Mouse (Mus musculus) layer of hippocampus, adult 2 months (tissue): ENCODE data around the gene Acbd7. TPM values are rescaled to one million over a fixed set of nuclear protein-coding genes. Genes with fewer than 3 reads are reported as not detected.

Experiments
- DNase-seq, 2 experiments: peaks; one replicate each; pipeline ENCODE4 v3.0.0; 2022; ENCODE audit warnings: low spot score in 2 of 2
- H3K27ac ChIP-seq: fragments of 200-600 bp; 2 replicates; pipeline ENCODE4 v1.8.1; 2022
- H3K4me3 ChIP-seq: fragments of 200-600 bp; 2 replicates; pipeline ENCODE4 v1.8.1; 2022; ENCODE audit warnings: mild to moderate bottlenecking
- CTCF ChIP-seq: fragments of 200-600 bp; conservative IDR thresholded peaks from 2 replicates; pipeline ENCODE4 v1.8.1; 2022; ENCODE audit warnings: antibody characterized with exemption, mild to moderate bottlenecking, moderate library complexity
- total RNA-seq, 2 experiments: library from RNA; stranded (reverse); gene quantifications; 2 replicates each; pipeline ENCODE4 v1.2.3; 2021

Gene Acbd7
- total RNA-seq, 2 experiments from 2014 or later, result 1.0 to 2.1 TPM

DNA sequence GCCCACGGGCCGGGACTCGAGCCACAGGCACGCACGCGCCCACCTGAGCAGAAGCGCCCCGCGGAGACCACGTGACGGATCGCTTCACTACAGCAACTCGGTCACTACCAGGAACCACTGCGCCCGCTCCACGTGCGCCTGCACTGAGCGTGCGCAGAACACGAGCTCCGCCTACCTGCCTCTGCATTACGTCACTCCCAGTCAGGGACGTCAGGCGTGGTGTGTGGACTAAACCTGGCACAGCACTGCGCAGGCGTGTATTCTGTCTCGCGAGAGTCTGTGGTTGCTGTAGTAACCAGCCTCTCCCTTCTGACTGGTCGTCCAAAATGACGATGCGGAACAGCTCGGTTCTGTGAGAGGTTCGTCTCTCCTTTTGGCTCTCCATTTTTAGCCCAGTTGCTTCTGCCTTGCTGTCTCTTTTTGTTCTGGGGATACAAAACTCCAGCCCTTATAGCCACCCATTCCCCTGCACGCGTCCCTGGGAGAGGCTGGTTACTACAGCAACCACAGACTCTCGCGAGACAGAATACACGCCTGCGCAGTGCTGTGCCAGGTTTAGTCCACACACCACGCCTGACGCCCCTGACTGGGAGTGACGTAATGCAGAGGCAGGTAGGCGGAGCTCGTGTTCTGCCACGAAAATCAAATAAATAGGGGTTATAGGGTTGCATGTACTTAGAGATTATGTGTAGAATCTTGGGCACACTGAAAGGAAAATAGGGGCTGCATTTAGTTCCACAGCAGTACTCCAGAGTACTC, 3.3 kb upstream of the Acbd7 start, which contains the start of gene Rpp38:
TSS of gene Rpp38 (minus strand) at position 160 of the 759 bp plus-strand sequence.
- peak; percentile 99 for DNase-seq
- peak within 1 kb of the TSS; percentile 81 for H3K4me3 ChIP-seq
- peak within 1 kb of the TSS; percentile 97 for H3K27ac ChIP-seq
- no peak for TF ChIP-seq CTCF

DNA sequence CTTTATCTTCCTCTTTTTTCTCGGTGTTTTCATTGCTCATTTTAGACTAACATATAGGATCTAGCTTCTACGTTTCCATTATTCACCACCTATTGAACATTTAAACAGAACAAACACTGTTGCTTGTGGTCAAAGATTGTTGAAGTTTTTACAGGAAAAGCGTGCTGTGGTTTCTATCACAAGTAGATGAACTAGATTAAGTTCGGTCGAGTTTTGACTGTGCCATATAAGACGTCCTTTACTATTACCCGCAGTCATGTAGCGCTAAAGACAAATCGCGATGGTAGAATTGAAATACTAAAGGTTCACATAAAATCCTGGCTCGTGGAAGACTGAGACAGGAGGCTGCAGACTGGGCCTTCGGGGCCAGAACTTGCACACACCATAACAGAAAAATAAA, 2.2 kb upstream of the Acbd7 start:
- no peak for DNase-seq
- Histone ChIP-seq H3K27ac (no peak overlapping the region), H3K4me3 (no peak overlapping the region)
- TF ChIP-seq CTCF, result no peak

DNA sequence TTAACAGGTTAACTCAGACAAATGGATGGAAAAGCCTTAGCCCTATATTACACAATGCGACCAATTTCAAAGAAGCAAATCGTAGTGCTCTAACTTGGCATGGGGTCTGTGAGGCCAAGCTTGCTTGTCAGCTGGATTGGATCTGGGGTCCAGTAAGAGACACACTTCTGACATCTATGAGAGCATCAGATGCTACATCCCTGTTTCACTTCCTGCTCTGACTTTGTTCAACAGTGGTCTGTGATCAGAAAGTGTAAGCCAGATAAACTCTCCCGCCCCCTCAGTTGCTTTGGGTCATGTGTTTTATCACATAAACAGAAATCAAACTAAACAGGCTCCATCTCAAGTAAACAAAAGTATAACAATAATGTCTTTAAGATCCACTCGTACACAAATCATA, 12.5 kb downstream of the Acbd7 start:
- TF ChIP-seq CTCF, result no peak
- Histone ChIP-seq H3K4me3 (no peak overlapping the region), H3K27ac (no peak overlapping the region)
- DNase-seq, result no peak

DNA sequence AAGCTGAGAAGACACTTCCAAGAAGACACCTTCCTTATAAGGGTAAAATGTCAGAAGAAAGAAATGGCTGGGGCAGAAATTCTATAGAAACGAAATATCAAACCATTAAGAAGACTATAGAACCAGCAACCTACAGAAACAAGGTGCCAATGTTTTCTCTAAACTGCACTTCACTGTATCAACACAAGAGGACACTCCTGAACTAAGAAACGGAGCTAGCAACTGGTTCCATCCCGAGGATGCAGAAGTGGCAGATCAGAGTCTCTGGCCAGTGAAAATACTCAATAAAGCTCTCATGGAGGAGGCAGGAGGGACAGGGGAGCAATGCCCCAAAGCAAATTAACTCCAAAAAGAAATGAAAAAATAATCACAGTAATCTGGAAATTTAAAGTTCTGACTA, 13.0 kb downstream of the Acbd7 start:
- TF ChIP-seq CTCF, result peak; percentile 92
- peak in 1 of 2 experiments; percentile 52 for DNase-seq
- H3K27ac ChIP-seq, result no peak overlapping the region
- H3K4me3 ChIP-seq, result no peak overlapping the region

DNA sequence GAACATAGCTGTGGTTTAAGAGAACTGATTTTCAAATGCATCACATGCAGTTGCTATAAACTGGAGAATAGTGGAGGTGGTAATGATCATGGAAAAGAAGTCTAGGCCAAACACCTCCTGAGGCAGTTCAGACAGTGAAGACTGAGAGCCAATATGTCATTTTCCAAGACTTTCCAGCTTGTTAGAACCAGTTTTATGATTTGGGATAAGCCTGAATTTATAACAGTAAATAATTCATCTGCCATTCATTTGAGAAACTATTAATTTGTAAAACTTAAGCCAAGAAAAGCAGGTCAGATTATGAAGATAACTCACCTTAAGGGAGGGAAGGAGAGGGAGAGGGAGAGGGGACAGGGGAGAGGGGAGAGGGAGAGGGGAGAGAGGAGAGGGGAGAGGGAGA, 17.2 kb downstream of the Acbd7 start:
- TF ChIP-seq CTCF, result no peak
- no peak overlapping the region for H3K4me3 ChIP-seq
- no peak overlapping the region for H3K27ac ChIP-seq
- DNase-seq, result no peak

DNA sequence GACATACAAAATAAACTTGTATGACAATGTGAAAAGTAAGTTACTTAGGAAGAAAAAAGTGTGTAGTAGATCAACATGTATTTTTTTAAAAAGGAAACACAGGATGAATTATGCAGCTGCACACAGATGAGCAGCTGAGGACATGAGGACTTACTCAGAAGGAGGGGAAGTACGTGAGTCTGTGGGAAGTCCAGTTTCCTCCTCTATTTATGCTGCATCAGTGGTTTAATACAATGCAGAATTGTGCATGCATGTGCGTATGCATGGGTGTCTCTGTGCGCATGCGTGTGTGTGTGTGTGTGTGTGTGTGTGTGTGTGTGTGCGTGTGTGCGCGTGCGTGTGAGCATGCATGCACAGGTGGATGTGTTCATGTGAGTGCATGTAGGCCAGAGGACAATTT, 19.8 kb downstream of the Acbd7 start:
- H3K27ac ChIP-seq, result no peak overlapping the region

DNA sequence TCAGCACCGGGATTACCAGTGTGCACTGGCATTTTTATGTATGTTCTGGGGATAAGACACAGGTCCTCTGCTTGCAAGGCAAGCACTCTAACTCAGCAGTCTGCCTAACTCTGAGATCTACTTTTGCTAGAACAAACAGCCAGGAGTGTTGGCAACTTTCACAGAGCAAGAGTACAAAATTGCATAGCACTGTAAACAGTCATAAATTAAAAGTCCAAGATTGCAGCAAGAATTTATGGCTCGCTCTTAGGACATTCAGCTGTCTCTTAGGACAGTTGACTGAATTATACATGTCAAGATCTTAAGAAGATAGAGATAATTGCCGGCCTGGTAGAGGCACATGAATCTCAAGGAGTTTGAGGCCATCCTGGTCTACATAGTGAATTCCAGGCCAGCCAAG, 20.3 kb downstream of the Acbd7 start:
- H3K4me3 ChIP-seq, result no peak overlapping the region
- TF ChIP-seq CTCF, result no peak
- no peak overlapping the region for H3K27ac ChIP-seq
- no peak for DNase-seq

More for the DNA sequence above, 19.8 kb downstream of the Acbd7 start:
- DNase-seq, result no peak
- no peak overlapping the region for H3K4me3 ChIP-seq
- TF ChIP-seq CTCF, result no peak

DNA sequence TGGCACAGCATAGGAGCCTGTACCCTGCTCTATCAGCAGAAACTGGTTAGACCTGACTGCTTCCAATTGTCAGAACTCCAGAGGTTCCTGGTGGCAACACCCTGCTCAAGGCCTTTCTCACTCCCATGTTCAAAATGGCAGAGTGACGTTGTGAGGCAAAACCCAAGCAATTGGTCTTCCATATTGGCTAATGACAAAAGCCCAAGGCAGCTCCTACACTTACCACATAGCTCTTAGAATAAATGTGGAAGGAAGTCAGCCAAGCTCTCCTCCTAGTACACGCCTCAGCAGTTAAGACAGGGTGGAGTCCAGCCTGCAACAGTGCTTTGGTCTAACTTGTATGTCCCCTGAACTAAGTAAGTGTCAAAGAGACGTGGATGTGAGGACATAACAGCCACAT, 21.9 kb downstream of the Acbd7 start:
- Histone ChIP-seq H3K4me3 (no peak overlapping the region), H3K27ac (no peak overlapping the region)
- DNase-seq, result no peak
- no peak for TF ChIP-seq CTCF

DNA sequence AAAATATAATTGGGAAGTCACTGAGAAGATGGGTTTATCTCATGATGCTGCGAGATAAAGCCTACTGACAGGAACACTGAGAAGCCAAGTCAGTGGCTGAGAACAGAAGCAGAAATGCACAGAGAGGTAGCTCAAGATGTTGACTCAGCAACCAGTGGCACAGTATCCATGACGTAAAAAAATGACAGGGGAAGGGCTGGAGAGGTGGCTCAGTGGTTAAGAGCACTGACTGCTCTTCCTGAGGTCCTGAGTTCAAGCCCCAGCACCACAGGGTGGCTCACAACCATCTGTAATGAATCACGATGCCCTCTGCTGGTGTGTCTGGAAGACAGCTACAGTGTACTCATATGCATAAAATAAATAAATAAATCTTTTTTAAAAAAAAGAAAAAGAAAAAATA, 25.1 kb downstream of the Acbd7 start:
- peak; percentile 18 for TF ChIP-seq CTCF
- Histone ChIP-seq H3K27ac (no peak overlapping the region), H3K4me3 (no peak overlapping the region)
- no peak for DNase-seq

DNA sequence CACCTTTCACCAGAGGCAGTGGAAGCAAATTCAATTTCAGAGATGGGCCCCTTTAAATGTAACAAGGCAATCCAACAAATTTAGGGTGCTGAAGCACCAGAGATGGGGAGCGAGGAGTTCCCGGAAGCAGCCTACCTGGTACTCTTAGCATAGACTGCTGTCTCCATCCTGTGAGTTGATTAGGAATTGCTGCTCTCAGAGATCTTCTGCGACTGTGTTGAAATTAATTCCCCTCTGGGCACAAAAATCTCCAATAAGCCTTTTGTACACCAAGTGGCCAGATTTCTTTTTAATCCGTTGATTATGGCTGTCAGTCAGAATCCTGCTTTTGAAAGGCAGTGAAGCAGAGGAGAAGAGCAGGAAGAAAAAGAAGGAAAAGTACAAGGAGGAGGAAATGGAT, 29.2 kb downstream of the Acbd7 start:
- peak; percentile 41 for TF ChIP-seq CTCF
- no peak for DNase-seq
- Histone ChIP-seq H3K4me3 (no peak overlapping the region), H3K27ac (no peak overlapping the region)

DNA sequence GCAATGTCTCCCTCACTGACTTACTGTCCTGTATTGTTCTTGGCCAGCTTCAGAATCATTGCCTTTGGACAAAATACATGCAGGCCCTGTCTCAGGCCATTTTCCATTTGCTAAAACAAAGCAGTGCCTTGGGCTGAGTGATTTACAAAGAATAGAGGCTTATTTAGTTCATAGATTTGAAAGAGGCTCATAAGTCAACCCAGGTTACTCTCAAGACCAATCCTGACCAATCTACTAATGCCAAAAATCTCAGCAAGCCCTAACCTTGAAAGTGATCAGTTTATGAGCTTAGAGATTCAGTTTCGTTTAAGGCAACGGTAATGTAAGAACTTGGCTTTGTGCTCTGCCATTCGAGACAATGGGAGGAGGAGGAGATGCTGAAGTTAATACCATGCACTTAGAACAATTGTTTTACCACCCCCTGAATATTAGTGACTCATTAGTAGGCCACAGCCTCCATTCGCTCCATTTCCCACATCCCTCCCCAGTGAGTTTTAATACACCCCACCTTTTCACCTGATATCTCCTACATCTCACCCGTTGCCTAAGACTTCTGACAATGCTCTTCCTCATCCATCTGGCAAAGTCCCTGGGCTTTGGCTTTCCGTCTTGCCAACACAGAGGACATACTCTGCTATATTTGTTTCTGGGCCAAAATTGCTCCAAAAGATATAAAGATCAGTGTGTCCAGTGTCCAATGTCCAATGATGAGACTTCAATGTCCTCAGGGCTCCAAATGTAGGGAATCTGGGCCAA, 51.3 kb downstream of the Acbd7 start:
- no peak overlapping the region for H3K27ac ChIP-seq
- no peak for TF ChIP-seq CTCF
- no peak for DNase-seq

More for the DNA sequence above, 51.3 kb downstream of the Acbd7 start:
- H3K4me3 ChIP-seq, result no peak overlapping the region

Other genes with a start within 250 kb of the Acbd7 start
- 10 to 100 TPM; 72.1 to 73.2 TPM for gene Fam171a1, start 221.9 kb upstream of the Acbd7 start, total RNA-seq
- 10 to 100 TPM; 85.5 to 86.1 TPM for gene Nmt2, start 52.0 kb upstream of the Acbd7 start, total RNA-seq
- gene Rpp38, start 3.5 kb upstream of the Acbd7 start, total RNA-seq, result 10 to 100 TPM; 10.2 to 10.5 TPM
- gene Olah, start 61.0 kb downstream of the Acbd7 start, total RNA-seq, result not detected
- 1 to 10 TPM; 4.9 to 5.0 TPM for gene Meig1, start 86.5 kb downstream of the Acbd7 start, total RNA-seq
- 10 to 100 TPM; 11.8 to 12.7 TPM for gene Dclre1c, start 88.0 kb downstream of the Acbd7 start, total RNA-seq
- 1 to 10 TPM; 3.0 to 3.4 TPM for gene Suv39h2, start 138.9 kb downstream of the Acbd7 start, total RNA-seq
- 1 to 10 TPM; 4.8 to 6.2 TPM for gene Gm45902, start 176.6 kb downstream of the Acbd7 start, total RNA-seq
- 10 to 100 TPM; 54.2 to 58.8 TPM for gene Hspa14, start 176.6 kb downstream of the Acbd7 start, total RNA-seq
- gene Cdnf, start 176.9 kb downstream of the Acbd7 start, total RNA-seq, result under 1 TPM; 0.59 to 0.61 TPM
- 10 to 100 TPM; 11.4 to 20.1 TPM for gene Fam107b, start 234.3 kb downstream of the Acbd7 start, total RNA-seq